Mouse (Mus musculus): ENCODE measurements at regions not wholly inside any gene's neighbourhood (a gene's known extent, or its start where the extent isn't known, plus 50 kb on each side); places are given as distances from the start of the nearest gene placed in this dataset.

- no peaks in the 10 kb centered on the region for H3K4me1 ChIP-seq (replicated peaks; ENCODE audit: control insufficient read depth, insufficient read depth, low read length)
- DNase-seq (ENCODE audit: low spot score) (no peak), ATAC-seq (replicated peaks; ENCODE audit: low FRiP score) (no peak)
- H3K36me3 ChIP-seq (ENCODE audit: control insufficient read depth, insufficient read depth, low read length), result no peaks in the 10 kb centered on the region
- WGBS, result 80% methylated on average over 16 of the region's 16 CpGs
- H3K4me2 ChIP-seq (ENCODE audit: low read depth, low read length, severe bottlenecking), result no peak overlapping the region
- no peaks in the 10 kb centered on the region for H3K27me3 ChIP-seq (ENCODE audit: control insufficient read depth, insufficient read depth, low read length)
- no peak overlapping the region for H3K9ac ChIP-seq (ENCODE audit: low read length)
- H3K27ac ChIP-seq (ENCODE audit: low read depth, low read length), result no peak overlapping the region
- no peaks in the 10 kb centered on the region for H3K9me3 ChIP-seq (ENCODE audit: control insufficient read depth, low read length)
- H3K4me3 ChIP-seq (ENCODE audit: low read depth, low read length), result no peak overlapping the region
Observed at GRCm38 (mm10) chr3:105354123-105354931, 97.8 kb upstream of the Kcnd3 start.

GRCm38 (mm10) chr3:105357511-105357910 is 94.6 kb upstream of the Kcnd3 start:
- Histone ChIP-seq H3K36me3 (ENCODE audit: control insufficient read depth, insufficient read depth, low read length) (no peaks in the 10 kb centered on the region), H3K4me2 (ENCODE audit: low read depth, low read length, severe bottlenecking) (no peak overlapping the region), H3K27me3 (ENCODE audit: control insufficient read depth, insufficient read depth, low read length) (no peaks in the 10 kb centered on the region), H3K27ac (ENCODE audit: low read depth, low read length) (no peak overlapping the region), H3K4me1 (replicated peaks; ENCODE audit: control insufficient read depth, insufficient read depth, low read length) (no peaks in the 10 kb centered on the region), H3K4me3 (ENCODE audit: low read depth, low read length) (no peak overlapping the region), H3K9ac (ENCODE audit: low read length) (no peak overlapping the region), H3K9me3 (ENCODE audit: control insufficient read depth, low read length) (no peaks in the 10 kb centered on the region)
- 83% methylated on average over 2 of the region's 2 CpGs for WGBS
- ATAC-seq (replicated peaks; ENCODE audit: low FRiP score) (no peak), DNase-seq (ENCODE audit: low spot score) (no peak)

GRCm38 (mm10) chr3:105359636-105360035 is 92.5 kb upstream of the Kcnd3 start:
- no peak overlapping the region for H3K27ac ChIP-seq (ENCODE audit: low read depth, low read length)
- no peak for DNase-seq (ENCODE audit: low spot score)
- ATAC-seq (replicated peaks; ENCODE audit: low FRiP score), result no peak
- no peak overlapping the region for H3K4me3 ChIP-seq (ENCODE audit: low read depth, low read length)
- H3K36me3 ChIP-seq (ENCODE audit: control insufficient read depth, insufficient read depth, low read length), result no peaks in the 10 kb centered on the region
- 54% methylated on average over 3 of the region's 3 CpGs for WGBS
- H3K4me1 ChIP-seq (replicated peaks; ENCODE audit: control insufficient read depth, insufficient read depth, low read length), result no peaks in the 10 kb centered on the region
- H3K9ac ChIP-seq (ENCODE audit: low read length), result no peak overlapping the region
- no peaks in the 10 kb centered on the region for H3K27me3 ChIP-seq (ENCODE audit: control insufficient read depth, insufficient read depth, low read length)
- H3K9me3 ChIP-seq (ENCODE audit: control insufficient read depth, low read length), result no peaks in the 10 kb centered on the region
- H3K4me2 ChIP-seq (ENCODE audit: low read depth, low read length, severe bottlenecking), result no peak overlapping the region

GRCm38 (mm10) chr3:105364685-105365084 is 87.4 kb upstream of the Kcnd3 start:
- WGBS, result 71% methylated on average over 5 of the region's 5 CpGs
- Histone ChIP-seq H3K4me1 (replicated peaks; ENCODE audit: control insufficient read depth, insufficient read depth, low read length) (no peaks in the 10 kb centered on the region), H3K9me3 (ENCODE audit: control insufficient read depth, low read length) (no peaks in the 10 kb centered on the region), H3K27me3 (ENCODE audit: control insufficient read depth, insufficient read depth, low read length) (no peaks in the 10 kb centered on the region), H3K36me3 (ENCODE audit: control insufficient read depth, insufficient read depth, low read length) (no peaks in the 10 kb centered on the region), H3K9ac (ENCODE audit: low read length) (no peak overlapping the region), H3K27ac (ENCODE audit: low read depth, low read length) (no peak overlapping the region), H3K4me2 (ENCODE audit: low read depth, low read length, severe bottlenecking) (no peak overlapping the region), H3K4me3 (ENCODE audit: low read depth, low read length) (no peak overlapping the region)
- DNase-seq (ENCODE audit: low spot score) (no peak), ATAC-seq (replicated peaks; ENCODE audit: low FRiP score) (no peak)

GRCm38 (mm10) chr3:105366806-105367205 is 85.3 kb upstream of the Kcnd3 start:
- Histone ChIP-seq H3K4me1 (replicated peaks; ENCODE audit: control insufficient read depth, insufficient read depth, low read length) (no peaks in the 10 kb centered on the region), H3K4me2 (ENCODE audit: low read depth, low read length, severe bottlenecking) (no peak overlapping the region), H3K36me3 (ENCODE audit: control insufficient read depth, insufficient read depth, low read length) (no peaks in the 10 kb centered on the region), H3K27me3 (ENCODE audit: control insufficient read depth, insufficient read depth, low read length) (no peaks in the 10 kb centered on the region), H3K9me3 (ENCODE audit: control insufficient read depth, low read length) (no peaks in the 10 kb centered on the region), H3K9ac (ENCODE audit: low read length) (no peak overlapping the region), H3K4me3 (ENCODE audit: low read depth, low read length) (no peak overlapping the region), H3K27ac (ENCODE audit: low read depth, low read length) (no peak overlapping the region)
- WGBS, result 81% methylated on average over 6 of the region's 6 CpGs
- DNase-seq (ENCODE audit: low spot score), result no peak
- ATAC-seq (replicated peaks; ENCODE audit: low FRiP score), result no peak

- WGBS, result 85% methylated on average over 8 of the region's 8 CpGs
- no peak overlapping the region for H3K9ac ChIP-seq (ENCODE audit: low read length)
- no peak overlapping the region for H3K4me3 ChIP-seq (ENCODE audit: low read depth, low read length)
- H3K36me3 ChIP-seq (ENCODE audit: control insufficient read depth, insufficient read depth, low read length), result no peaks in the 10 kb centered on the region
- H3K27me3 ChIP-seq (ENCODE audit: control insufficient read depth, insufficient read depth, low read length), result no peaks in the 10 kb centered on the region
- ATAC-seq (replicated peaks; ENCODE audit: low FRiP score) (no peak), DNase-seq (ENCODE audit: low spot score) (no peak)
- no peaks in the 10 kb centered on the region; the same call in 1 of the 2 replicates for H3K4me1 ChIP-seq (replicated peaks; ENCODE audit: control insufficient read depth, insufficient read depth, low read length)
- H3K9me3 ChIP-seq (ENCODE audit: control insufficient read depth, low read length), result no peaks in the 10 kb centered on the region
- H3K4me2 ChIP-seq (ENCODE audit: low read depth, low read length, severe bottlenecking), result no peak overlapping the region
- H3K27ac ChIP-seq (ENCODE audit: low read depth, low read length), result no peak overlapping the region
Observed at GRCm38 (mm10) chr3:105367972-105368371, 84.2 kb upstream of the Kcnd3 start.

GRCm38 (mm10) chr3:105372371-105372828 is 79.7 kb upstream of the Kcnd3 start:
- DNase-seq (ENCODE audit: low spot score) (no peak), ATAC-seq (replicated peaks; ENCODE audit: low FRiP score) (0 out of 2 replicates have a peak, but pooled peaks have one; percentile 33)
- 26% methylated on average over 6 of the region's 6 CpGs for WGBS
- Histone ChIP-seq H3K9me3 (ENCODE audit: control insufficient read depth, low read length) (no peaks in the 10 kb centered on the region), H3K27ac (ENCODE audit: low read depth, low read length) (no peak overlapping the region), H3K4me3 (ENCODE audit: low read depth, low read length) (no peak overlapping the region), H3K4me2 (ENCODE audit: low read depth, low read length, severe bottlenecking) (no peak overlapping the region), H3K4me1 (replicated peaks; ENCODE audit: control insufficient read depth, insufficient read depth, low read length) (no peaks in the 10 kb centered on the region; the same call in 1 of the 2 replicates), H3K36me3 (ENCODE audit: control insufficient read depth, insufficient read depth, low read length) (no peaks in the 10 kb centered on the region), H3K9ac (ENCODE audit: low read length) (no peak overlapping the region), H3K27me3 (ENCODE audit: control insufficient read depth, insufficient read depth, low read length) (no peaks in the 10 kb centered on the region)

- no peak overlapping the region for H3K9ac ChIP-seq (ENCODE audit: low read length)
- no peaks in the 10 kb centered on the region for H3K9me3 ChIP-seq (ENCODE audit: control insufficient read depth, low read length)
- H3K4me1 ChIP-seq (replicated peaks; ENCODE audit: control insufficient read depth, insufficient read depth, low read length), result no peaks in the 10 kb centered on the region; the same call in 1 of the 2 replicates
- DNase-seq (ENCODE audit: low spot score) (no peak), ATAC-seq (replicated peaks; ENCODE audit: low FRiP score) (no peak)
- no peak overlapping the region for H3K4me3 ChIP-seq (ENCODE audit: low read depth, low read length)
- H3K4me2 ChIP-seq (ENCODE audit: low read depth, low read length, severe bottlenecking), result no peak overlapping the region
- WGBS, result 82% methylated on average over 1 of the region's 1 CpGs
- H3K27me3 ChIP-seq (ENCODE audit: control insufficient read depth, insufficient read depth, low read length), result no peaks in the 10 kb centered on the region
- H3K36me3 ChIP-seq (ENCODE audit: control insufficient read depth, insufficient read depth, low read length), result no peaks in the 10 kb centered on the region
- H3K27ac ChIP-seq (ENCODE audit: low read depth, low read length), result no peak overlapping the region
Observed at GRCm38 (mm10) chr3:105374306-105374705, 77.8 kb upstream of the Kcnd3 start.

- Histone ChIP-seq H3K4me2 (ENCODE audit: low read depth, low read length, severe bottlenecking) (no peak overlapping the region), H3K9me3 (ENCODE audit: control insufficient read depth, low read length) (no peaks in the 10 kb centered on the region), H3K27me3 (ENCODE audit: control insufficient read depth, insufficient read depth, low read length) (no peaks in the 10 kb centered on the region), H3K9ac (ENCODE audit: low read length) (no peak overlapping the region), H3K4me3 (ENCODE audit: low read depth, low read length) (no peak overlapping the region), H3K36me3 (ENCODE audit: control insufficient read depth, insufficient read depth, low read length) (no peaks in the 10 kb centered on the region), H3K4me1 (replicated peaks; ENCODE audit: control insufficient read depth, insufficient read depth, low read length) (no peaks in the 10 kb centered on the region; the same call in 1 of the 2 replicates), H3K27ac (ENCODE audit: low read depth, low read length) (no peak overlapping the region)
- no peak for ATAC-seq (replicated peaks; ENCODE audit: low FRiP score)
- DNase-seq (ENCODE audit: low spot score), result no peak
Observed at GRCm38 (mm10) chr3:105374836-105375235, 77.3 kb upstream of the Kcnd3 start.

All from forebrain, embryonic 11.5 days (tissue).